Mouse (Mus musculus): ENCODE results near the gene Cplx2. TPM values are rescaled to one million over a fixed set of nuclear protein-coding genes. Genes with fewer than 3 reads are reported as not detected.

Gene Cplx2
- total RNA-seq, 2 experiments from 2014 or later = 8.9 to 9.8 TPM

GRCm38 (mm10) chr13:54364686-54365085, 6.5 kb upstream of the Cplx2 start:
- intact Hi-C loops (cut with DNase I) = no loop called here
- DNase-seq = no peak

GRCm38 (mm10) chr13:54367758-54368157, 3.4 kb upstream of the Cplx2 start:
- intact Hi-C loops (cut with DNase I) = no loop called here
- peak in 1 of 2 experiments; percentile 21 for DNase-seq

GRCm38 (mm10) chr13:54368181-54368580, 3.0 kb upstream of the Cplx2 start:
- intact Hi-C loops (cut with DNase I) = no loop called here
- no peak for DNase-seq

- intact Hi-C loops (cut with DNase I) = loop anchor here (1.0 to 5.0 kb wide), 4 partner anchors 69 to 257 kb away; no protein-coding TSS in a partner anchor
- peak; percentile 89 to 91 for DNase-seq
Observed at GRCm38 (mm10) chr13:54371387-54372330, 510 bp downstream of the Cplx2 start.

GRCm38 (mm10) chr13:54372665-54373064, 1.5 kb downstream of the Cplx2 start:
- peak; percentile 58 to 74 for DNase-seq

GRCm38 (mm10) chr13:54374106-54374706, 3.1 kb downstream of the Cplx2 start:
- no peak for DNase-seq
- intact Hi-C loops (cut with DNase I) = loop anchor here (5.0 kb wide), 1 partner anchor 72 kb away; no protein-coding TSS in a partner anchor

More at GRCm38 (mm10) chr13:54372665-54373064, 1.5 kb downstream of the Cplx2 start:
- intact Hi-C loops (cut with DNase I) = loop anchor here (2.0 to 5.0 kb wide), 3 partner anchors 70 to 258 kb away; no protein-coding TSS in a partner anchor

GRCm38 (mm10) chr13:54375497-54376495, 4.6 kb downstream of the Cplx2 start:
- intact Hi-C loops (cut with DNase I) = no loop called here
- DNase-seq = no peak

GRCm38 (mm10) chr13:54376736-54377135, 5.6 kb downstream of the Cplx2 start:
- intact Hi-C loops (cut with DNase I) = no loop called here

GRCm38 (mm10) chr13:54378051-54378450, 6.9 kb downstream of the Cplx2 start:
- no peak for DNase-seq
- intact Hi-C loops (cut with DNase I) = no loop called here

More at GRCm38 (mm10) chr13:54376736-54377135, 5.6 kb downstream of the Cplx2 start:
- DNase-seq = peak in 1 of 2 experiments; percentile 13

GRCm38 (mm10) chr13:54380421-54380820, 9.3 kb downstream of the Cplx2 start:
- no peak for DNase-seq
- intact Hi-C loops (cut with DNase I) = no loop called here

GRCm38 (mm10) chr13:54381396-54381795, 10.2 kb downstream of the Cplx2 start:
- intact Hi-C loops (cut with DNase I) = no loop called here
- no peak for DNase-seq

- intact Hi-C loops (cut with DNase I) = no loop called here
- no peak for DNase-seq
Observed at GRCm38 (mm10) chr13:54383531-54383930, 12.4 kb downstream of the Cplx2 start.

GRCm38 (mm10) chr13:54384518-54384917, 13.4 kb downstream of the Cplx2 start:
- intact Hi-C loops (cut with DNase I) = no loop called here
- DNase-seq = no peak

- no peak for DNase-seq
- intact Hi-C loops (cut with DNase I) = no loop called here
Observed at GRCm38 (mm10) chr13:54385008-54386004, 14.2 kb downstream of the Cplx2 start.

GRCm38 (mm10) chr13:54389971-54390564, 18.9 kb downstream of the Cplx2 start:
- peak; percentile 27 to 31 for DNase-seq
- intact Hi-C loops (cut with DNase I) = no loop called here

GRCm38 (mm10) chr13:54390565-54391013, 19.4 kb downstream of the Cplx2 start:
- DNase-seq = no peak
- intact Hi-C loops (cut with DNase I) = no loop called here

GRCm38 (mm10) chr13:54391313-54391712, 20.2 kb downstream of the Cplx2 start:
- intact Hi-C loops (cut with DNase I) = no loop called here

GRCm38 (mm10) chr13:54397069-54397468, 25.9 kb downstream of the Cplx2 start:
- DNase-seq = no peak
- intact Hi-C loops (cut with DNase I) = no loop called here

More at GRCm38 (mm10) chr13:54391313-54391712, 20.2 kb downstream of the Cplx2 start:
- no peak for DNase-seq
